Mouse (Mus musculus) megakaryocyte, embryonic 14.5 days (primary cell): Measurements from ENCODE around the gene Lrrc28. TPM values are rescaled to one million over a fixed set of nuclear protein-coding genes. Genes with fewer than 3 reads are reported as not detected.

ENCODE experiments used
- H3K27me3 ChIP-seq: replicated peaks from 2 replicates; pipeline ENCODE3; 2012; ENCODE audit warnings: inconsistent platforms
- H3K36me3 ChIP-seq: replicated peaks from 2 replicates; pipeline ENCODE3; 2012; ENCODE audit warnings: low read length, inconsistent platforms, mixed read lengths
- H3K4me1 ChIP-seq: 2 replicates; pipeline ENCODE4 v1.6.1; 2012; ENCODE audit warnings: inconsistent platforms
- H3K4me3 ChIP-seq: replicated peaks from 2 replicates; pipeline ENCODE3; 2012; ENCODE audit warnings: moderate library complexity, mild to moderate bottlenecking, inconsistent platforms
- H3K9me3 ChIP-seq: 2 replicates; pipeline ENCODE4 v1.6.1; 2012; ENCODE audit warnings: inconsistent platforms
- FLI1 ChIP-seq: IDR thresholded peaks from 2 replicates; pipeline ENCODE4 v1.6.1; 2012; ENCODE audit warnings: low read length, inconsistent platforms, mixed read lengths
- GATA1 ChIP-seq: IDR thresholded peaks from 3 replicates; pipeline ENCODE4 v1.6.1; 2012; ENCODE audit warnings: mixed read lengths, low read length, inconsistent platforms, borderline replicate concordance
- polyA plus RNA-seq: library from polyadenylated mRNA; stranded (reverse); fragments of >175 nt; gene quantifications from 2 replicates; pipeline ENCODE4 v1.2.3, GENCODE M21; 2012; ENCODE audit warnings: low replicate concordance; ENCODE audit not compliant: insufficient read depth

The Lrrc28 gene
- polyA plus RNA-seq, 1 experiment, result 12.3 TPM

DNA sequence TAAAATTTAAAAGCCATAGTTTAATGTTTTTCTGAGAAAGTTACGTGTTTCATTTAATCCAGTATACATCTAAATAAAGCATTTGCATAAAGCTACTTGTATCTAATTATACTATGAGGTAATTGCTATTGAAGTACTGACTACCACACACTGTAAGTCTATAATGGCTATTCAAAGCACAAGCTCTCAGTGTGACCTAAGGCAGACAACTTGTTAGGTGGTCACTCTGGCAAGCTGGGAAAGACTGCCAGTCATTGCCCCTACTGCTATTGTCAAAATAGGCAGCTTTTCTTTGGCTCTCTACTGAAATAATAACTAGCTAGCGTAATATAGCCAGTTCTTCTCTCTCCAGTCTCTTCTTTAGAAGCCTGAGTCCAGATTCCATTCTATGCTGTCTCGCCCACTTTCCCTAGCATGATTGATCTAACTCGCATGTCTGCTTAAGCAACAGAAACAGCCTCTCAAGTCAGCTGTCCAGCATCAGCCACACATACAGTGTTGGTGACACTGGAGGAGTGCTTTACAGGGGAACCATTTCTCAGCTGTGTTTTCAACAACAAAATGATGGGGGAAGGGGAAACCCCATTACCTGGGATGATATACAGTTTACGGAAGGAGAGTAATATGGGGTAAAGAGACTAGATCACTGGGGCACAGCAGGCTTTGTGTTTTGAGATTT, 37.3 kb downstream of the Lrrc28 start:
- TF ChIP-seq FLI1, result no peak
- TF ChIP-seq GATA1, result no peak
- H3K9me3 ChIP-seq, result no peaks in the 10 kb centered on the region
- H3K4me1 ChIP-seq, result peaks cover 19% of the 10 kb centered on the region
- peaks cover 17% of the 10 kb centered on the region for H3K36me3 ChIP-seq
- no peaks in the 10 kb centered on the region for H3K27me3 ChIP-seq
- no peak overlapping the region for H3K4me3 ChIP-seq

DNA sequence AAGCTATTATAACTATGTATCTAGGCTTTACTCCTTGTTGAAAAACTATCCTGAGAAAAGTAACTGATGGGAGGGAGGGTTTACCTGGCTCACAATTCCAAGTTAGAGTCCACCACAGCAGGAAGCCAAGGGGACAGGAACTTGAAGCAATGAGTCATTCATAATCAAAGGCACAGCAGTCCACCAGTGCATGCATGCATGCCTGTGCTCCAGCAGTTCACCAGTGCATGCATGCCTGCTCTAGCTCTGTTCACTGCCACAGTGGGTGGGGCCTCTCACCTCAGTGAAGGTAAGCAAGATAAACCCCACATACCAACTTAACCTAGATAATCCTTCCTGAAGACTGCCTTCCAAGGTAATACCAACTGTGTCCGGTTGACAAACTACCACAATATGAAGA, 38.8 kb downstream of the Lrrc28 start:
- peaks cover 19% of the 10 kb centered on the region for H3K4me1 ChIP-seq
- peak overlapping the region; percentile 25 for H3K4me3 ChIP-seq
- no peaks in the 10 kb centered on the region for H3K27me3 ChIP-seq
- H3K36me3 ChIP-seq, result peaks cover 6% of the 10 kb centered on the region
- no peak for TF ChIP-seq GATA1
- TF ChIP-seq FLI1, result no peak
- no peaks in the 10 kb centered on the region for H3K9me3 ChIP-seq

DNA sequence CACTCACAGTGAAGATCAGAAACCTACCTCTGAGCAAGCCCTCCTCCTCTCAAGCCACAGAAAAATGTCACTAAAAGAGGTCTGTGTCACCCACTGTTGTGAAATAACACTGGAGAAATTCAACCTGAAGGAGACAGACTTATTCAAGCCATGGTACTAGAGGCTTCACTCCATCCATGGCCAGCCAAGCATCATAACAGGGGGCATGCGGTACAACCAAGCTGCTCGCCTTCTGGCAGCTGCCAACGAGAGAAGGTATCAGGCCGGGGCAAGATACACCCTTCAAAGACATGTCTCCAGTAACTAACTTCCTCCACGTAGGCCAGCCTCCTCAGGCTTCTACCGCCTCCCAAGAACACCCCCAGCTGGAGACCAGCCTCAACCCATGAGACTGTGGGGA, 40.0 kb downstream of the Lrrc28 start:
- H3K27me3 ChIP-seq, result no peaks in the 10 kb centered on the region
- no peak overlapping the region for H3K4me3 ChIP-seq
- peaks cover 19% of the 10 kb centered on the region for H3K4me1 ChIP-seq
- no peak for TF ChIP-seq FLI1
- no peak for TF ChIP-seq GATA1
- no peaks in the 10 kb centered on the region for H3K9me3 ChIP-seq
- no peaks in the 10 kb centered on the region for H3K36me3 ChIP-seq

DNA sequence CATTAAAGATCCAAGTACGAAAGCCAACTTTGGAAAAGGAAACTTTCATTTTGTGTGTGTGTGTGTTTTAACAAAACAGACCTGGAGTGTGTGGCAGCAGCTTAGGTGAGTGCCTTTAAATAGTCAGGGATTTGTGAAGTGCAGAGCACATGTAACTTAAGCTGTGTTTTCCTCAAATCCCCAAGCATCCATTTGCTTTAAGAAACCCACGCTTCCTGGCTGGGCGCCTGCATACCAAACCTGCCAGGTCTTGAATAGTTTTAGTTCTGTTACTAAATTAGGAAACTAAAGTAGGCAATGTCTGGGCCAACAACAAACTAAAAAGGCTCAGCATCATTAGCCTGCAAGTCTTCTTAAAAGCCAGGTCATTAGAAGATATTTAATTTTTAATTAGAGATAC, 47.0 kb downstream of the Lrrc28 start:
- peaks cover 2% of the 10 kb centered on the region for H3K36me3 ChIP-seq
- TF ChIP-seq FLI1 (no peak), GATA1 (no peak)
- H3K9me3 ChIP-seq, result no peaks in the 10 kb centered on the region
- H3K4me1 ChIP-seq, result peaks cover 32% of the 10 kb centered on the region
- no peaks in the 10 kb centered on the region for H3K27me3 ChIP-seq
- no peak overlapping the region for H3K4me3 ChIP-seq

- H3K27me3 ChIP-seq, result no peaks in the 10 kb centered on the region
- no peaks in the 10 kb centered on the region for H3K9me3 ChIP-seq
Observed at GRCm38 (mm10) chr7:67596961-67597360, 48.1 kb downstream of the Lrrc28 start.

DNA sequence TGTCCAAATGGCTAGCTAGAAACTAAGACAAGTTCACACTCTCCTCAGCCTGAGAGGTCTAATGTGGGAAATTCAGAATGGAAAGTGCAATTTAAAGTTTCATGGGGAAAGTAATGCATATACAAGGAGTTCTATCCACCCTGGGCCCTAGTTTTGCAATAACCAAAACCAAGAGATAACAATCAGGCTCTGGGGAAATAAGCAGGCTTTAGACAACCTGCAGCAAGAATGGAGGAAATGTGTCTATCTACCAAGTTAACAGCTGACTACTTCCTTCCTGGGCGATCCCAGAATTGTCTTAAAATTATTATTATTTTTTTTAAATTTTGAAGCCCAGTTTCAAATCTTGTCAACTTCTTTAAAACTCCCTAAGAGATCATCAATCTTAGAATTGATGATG, 48.7 kb downstream of the Lrrc28 start:
- Histone ChIP-seq H3K36me3 (peaks cover 2% of the 10 kb centered on the region), H3K27me3 (no peaks in the 10 kb centered on the region), H3K4me3 (no peak overlapping the region), H3K4me1 (peaks cover 39% of the 10 kb centered on the region), H3K9me3 (no peaks in the 10 kb centered on the region)
- TF ChIP-seq FLI1 (no peak), GATA1 (no peak)

More at GRCm38 (mm10) chr7:67596961-67597360, 48.1 kb downstream of the Lrrc28 start:
- H3K4me1 ChIP-seq, result peaks cover 39% of the 10 kb centered on the region
- peaks cover 2% of the 10 kb centered on the region for H3K36me3 ChIP-seq
- no peak overlapping the region for H3K4me3 ChIP-seq
- TF ChIP-seq FLI1, result no peak
- no peak for TF ChIP-seq GATA1

- H3K4me3 ChIP-seq, result no peak overlapping the region
- TF ChIP-seq FLI1 (no peak), GATA1 (no peak)
Observed at GRCm38 (mm10) chr7:67593902-67594301, 51.2 kb downstream of the Lrrc28 start.

DNA sequence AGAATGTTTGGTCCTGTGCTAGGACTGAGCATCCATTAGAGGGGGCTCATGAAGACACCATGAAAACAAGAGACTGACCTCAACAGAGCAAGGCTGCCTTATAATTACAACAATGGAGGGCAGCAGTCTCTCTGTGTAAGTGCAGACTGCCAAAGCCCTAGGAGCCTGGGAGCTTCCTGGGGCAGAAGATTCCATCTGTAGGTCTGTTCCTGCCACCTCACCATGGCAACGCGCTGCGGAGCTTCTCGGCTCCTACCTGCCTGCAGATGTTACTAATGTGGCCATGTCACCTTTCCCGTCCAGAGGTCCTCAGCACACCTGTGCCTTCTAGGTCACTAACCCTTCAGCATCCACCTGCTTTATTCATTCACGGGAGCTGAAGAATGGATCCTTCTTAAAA, 52.4 kb downstream of the Lrrc28 start:
- Histone ChIP-seq H3K36me3 (peaks cover 2% of the 10 kb centered on the region), H3K9me3 (no peaks in the 10 kb centered on the region), H3K4me3 (no peak overlapping the region), H3K27me3 (no peaks in the 10 kb centered on the region), H3K4me1 (peaks cover 57% of the 10 kb centered on the region)
- TF ChIP-seq FLI1 (no peak), GATA1 (no peak)

More at GRCm38 (mm10) chr7:67593902-67594301, 51.2 kb downstream of the Lrrc28 start:
- H3K36me3 ChIP-seq, result peaks cover 2% of the 10 kb centered on the region
- H3K4me1 ChIP-seq, result peaks cover 54% of the 10 kb centered on the region
- H3K9me3 ChIP-seq, result no peaks in the 10 kb centered on the region
- no peaks in the 10 kb centered on the region for H3K27me3 ChIP-seq

DNA sequence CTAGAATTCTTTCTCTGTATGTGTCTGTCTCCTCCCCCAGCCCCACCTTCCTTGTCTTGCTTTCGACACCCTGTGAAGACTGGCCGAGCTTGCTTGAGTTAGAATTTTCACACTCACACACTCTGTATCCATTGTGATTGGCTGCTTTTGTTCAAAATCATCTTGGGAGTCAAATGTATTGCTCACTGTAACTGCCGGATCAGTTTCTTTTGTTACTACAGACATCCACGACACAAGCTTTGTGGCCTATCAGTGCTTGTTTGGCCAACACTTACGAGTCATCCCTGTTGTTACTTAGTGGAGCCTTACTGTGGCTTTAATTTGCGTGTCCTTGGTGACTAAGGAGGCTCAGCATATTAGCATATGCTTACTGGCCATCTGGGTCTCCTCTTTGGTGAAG, 56.3 kb downstream of the Lrrc28 start:
- Histone ChIP-seq H3K36me3 (peaks cover 2% of the 10 kb centered on the region), H3K4me3 (peak overlapping the region; percentile 16), H3K9me3 (no peaks in the 10 kb centered on the region), H3K27me3 (no peaks in the 10 kb centered on the region), H3K4me1 (peaks cover 45% of the 10 kb centered on the region)
- no peak for TF ChIP-seq GATA1
- TF ChIP-seq FLI1, result no peak

DNA sequence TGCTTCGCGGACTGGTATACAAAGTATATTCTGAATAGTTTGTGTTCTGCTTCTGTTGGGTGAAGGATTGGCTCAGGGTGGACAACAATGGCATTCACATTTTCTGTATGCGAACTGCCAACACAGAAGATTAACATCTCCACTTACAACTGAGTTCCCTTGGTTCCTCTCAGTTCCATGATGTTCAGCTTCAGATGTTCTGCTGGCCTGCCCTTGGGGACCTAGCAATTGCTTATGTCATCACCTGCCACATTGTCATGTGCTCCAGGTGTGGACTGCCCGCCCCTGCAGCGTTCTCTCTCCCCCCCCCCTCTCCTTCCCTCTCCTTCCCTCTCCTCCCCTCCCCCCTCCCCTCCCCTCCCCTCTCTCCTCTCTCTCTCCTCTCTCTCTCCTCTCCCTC, 58.6 kb downstream of the Lrrc28 start:
- H3K9me3 ChIP-seq, result no peaks in the 10 kb centered on the region
- no peak for TF ChIP-seq GATA1
- no peak for TF ChIP-seq FLI1
- no peaks in the 10 kb centered on the region for H3K36me3 ChIP-seq
- peaks cover 40% of the 10 kb centered on the region for H3K4me1 ChIP-seq
- H3K27me3 ChIP-seq, result no peaks in the 10 kb centered on the region
- H3K4me3 ChIP-seq, result no peak overlapping the region

DNA sequence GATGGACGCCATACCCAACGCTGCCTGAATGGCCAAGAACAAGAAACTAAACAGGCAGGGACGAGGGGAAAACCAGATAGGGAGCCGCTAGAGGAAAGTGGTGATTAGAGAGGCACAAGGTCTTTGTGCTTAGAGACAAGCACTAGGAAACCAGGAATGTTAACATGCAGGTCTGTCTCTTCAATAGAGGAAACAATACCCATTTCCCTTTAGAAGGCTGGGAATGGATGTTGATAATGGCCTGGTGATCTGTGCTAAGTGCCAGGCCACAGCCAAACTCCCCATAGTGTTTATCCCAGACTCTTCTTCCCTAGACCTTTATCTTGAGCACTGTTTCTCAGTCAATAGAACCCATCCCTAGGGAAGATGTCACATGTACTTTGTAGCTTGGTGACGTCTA, 61.2 kb downstream of the Lrrc28 start:
- no peak for TF ChIP-seq GATA1
- no peak for TF ChIP-seq FLI1
- no peaks in the 10 kb centered on the region for H3K27me3 ChIP-seq
- no peaks in the 10 kb centered on the region for H3K9me3 ChIP-seq
- H3K36me3 ChIP-seq, result no peaks in the 10 kb centered on the region
- H3K4me3 ChIP-seq, result no peak overlapping the region
- H3K4me1 ChIP-seq, result peaks cover 21% of the 10 kb centered on the region
